Mouse (Mus musculus): ENCODE results near the gene Nell2. TPM values are rescaled to one million over a fixed set of nuclear protein-coding genes. Genes with fewer than 3 reads are reported as not detected.

The Nell2 gene
- total and polyA plus RNA-seq, 3 experiments = not detected

DNA sequence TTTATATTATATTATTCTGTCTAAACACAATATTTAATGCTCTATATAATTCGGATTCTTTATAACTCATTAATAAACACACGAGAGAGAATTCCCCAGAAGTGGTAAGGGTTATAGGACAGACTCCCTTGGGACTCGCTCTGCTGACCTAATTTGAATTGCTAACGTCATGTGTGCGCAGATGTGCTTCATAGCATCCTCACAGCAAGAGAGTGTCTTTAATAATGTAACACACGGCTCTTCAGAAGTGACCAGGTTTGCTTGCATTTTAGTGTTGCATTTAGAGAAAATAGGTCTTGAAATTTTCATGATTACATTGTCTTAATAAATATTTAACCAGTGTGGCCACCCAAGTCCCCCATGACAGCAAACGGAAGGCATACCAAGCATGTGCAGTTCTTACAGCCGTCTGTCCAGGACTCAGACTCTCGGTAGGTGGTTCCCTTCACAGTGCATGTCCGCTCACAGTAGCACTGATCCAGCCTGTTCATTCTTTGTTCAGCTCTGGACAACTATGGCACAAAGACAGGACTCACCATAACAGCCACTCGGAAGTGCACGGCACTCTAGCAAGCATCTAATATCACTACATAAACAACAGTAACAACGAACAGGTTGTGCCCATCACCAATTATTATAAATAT is 97.1 kb downstream of the Nell2 start:
- no peak overlapping the region for H3K4me2 ChIP-seq (ENCODE audit: insufficient read depth, low read depth, poor library complexity, severe bottlenecking)
- H3K9ac ChIP-seq (ENCODE audit: insufficient read depth, low read depth) = no peak overlapping the region
- no peaks in the 10 kb centered on the region for H3K4me1 ChIP-seq (ENCODE audit: control insufficient read depth in 1 of 2, insufficient read depth in 2 of 2)
- no peak overlapping the region for H3K4me3 ChIP-seq (replicated peaks in 1 of 3; ENCODE audit: low read depth in 2 of 3, low read length in 2 of 3, poor library complexity in 1 of 3)
- no peaks in the 10 kb centered on the region for H3K36me3 ChIP-seq (replicated peaks in 1 of 2; ENCODE audit: control insufficient read depth in 1 of 2, insufficient read depth in 1 of 2, low read length in 1 of 2)
- DNase-seq (ENCODE audit: extremely low read depth) = no peak
- TF ChIP-seq MYC (IDR thresholded peaks at IDR 0.05; ENCODE audit: low read depth, low read length) = no peak
- no peak for TF ChIP-seq GABPA (IDR thresholded peaks at IDR 0.05; ENCODE audit: insufficient replicate concordance, low read depth, low read length)
- TF ChIP-seq ZKSCAN1 (IDR thresholded peaks at IDR 0.05; ENCODE audit: borderline replicate concordance, low read depth, low read length) = no peak
- TF ChIP-seq E2F4 (IDR thresholded peaks at IDR 0.05; ENCODE audit: insufficient replicate concordance, low read depth, low read length) = no peak
- no peak for TF ChIP-seq EP300 (IDR thresholded peaks at IDR 0.05; ENCODE audit: low read length)
- TF ChIP-seq ZMIZ1 (IDR thresholded peaks at IDR 0.05; ENCODE audit: low read depth, low read length) = no peak
- no peak for TF ChIP-seq POLR2AphosphoS2 (IDR thresholded peaks at IDR 0.05; ENCODE audit: low read depth, low read length)
- no peak for TF ChIP-seq TBP (conservative IDR thresholded peaks at IDR 0.05; ENCODE audit: low read depth, low read length)
- TF ChIP-seq HCFC1 (IDR thresholded peaks at IDR 0.05; ENCODE audit: low read depth, low read length) = no peak
- no peak for TF ChIP-seq ETS1 (conservative IDR thresholded peaks at IDR 0.05; ENCODE audit: low read depth, low read length)
- TF ChIP-seq IRF4 (IDR thresholded peaks at IDR 0.05; ENCODE audit: low read depth, low read length) = no peak
- no peak for TF ChIP-seq MXI1 (IDR thresholded peaks at IDR 0.05; ENCODE audit: low read depth, low read length)
- TF ChIP-seq ZNF384 (IDR thresholded peaks at IDR 0.05; ENCODE audit: low read depth, low read length) = no peak
- no peak for TF ChIP-seq CTCF (conservative IDR thresholded peaks at IDR 0.05 in 1 of 2, IDR thresholded peaks at IDR 0.05 in 1 of 2; ENCODE audit: low read depth in 2 of 2, low read length in 2 of 2)
- dilution Hi-C loops (cut with MboI; ENCODE audit: extremely low pct_ligation_motif_present, extremely low pct_unique_long_range_greater_than_20kb, low sequenced_read_pairs) (no loop called here), in situ Hi-C loops (cut with MboI; ENCODE audit: low pct_ligation_motif_present, low pct_unique_long_range_greater_than_20kb, low sequenced_read_pairs) (no loop called here)
- H3K9me3 ChIP-seq (replicated peaks; ENCODE audit: low read length) = peaks cover 68% of the 10 kb centered on the region
- no peak overlapping the region for H3K27ac ChIP-seq (ENCODE audit: insufficient read depth, low read depth)
- H3K79me2 ChIP-seq (replicated peaks; ENCODE audit: control insufficient read depth, extremely low read depth, insufficient read depth, poor library complexity, severe bottlenecking) = no peaks in the 10 kb centered on the region
- no peaks in the 10 kb centered on the region for H3K27me3 ChIP-seq (replicated peaks)

DNA sequence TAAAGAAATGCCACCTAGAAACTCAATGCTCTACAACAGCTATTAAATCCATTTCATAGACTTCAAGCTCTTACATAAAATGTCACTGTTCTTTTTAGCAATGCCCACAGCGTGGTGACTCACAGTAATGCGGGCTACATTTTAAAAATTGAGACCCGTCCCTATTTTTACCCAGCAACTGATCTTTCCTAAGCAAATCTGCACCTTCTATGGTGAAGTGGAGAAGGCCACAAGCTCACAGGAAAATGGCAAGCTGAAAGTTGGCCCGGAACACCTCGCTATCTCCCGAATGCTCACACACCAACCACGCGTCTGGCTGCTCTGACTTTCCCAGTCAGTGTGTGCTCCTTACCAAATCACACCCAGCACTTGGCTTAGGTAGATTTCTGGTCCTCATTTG is 98.4 kb downstream of the Nell2 start:
- in situ Hi-C loops (cut with MboI; ENCODE audit: low pct_ligation_motif_present, low pct_unique_long_range_greater_than_20kb, low sequenced_read_pairs) = no loop called here
- H3K27ac ChIP-seq (ENCODE audit: insufficient read depth, low read depth) = no peak overlapping the region
- DNase-seq (ENCODE audit: extremely low read depth) = no peak
- TF ChIP-seq BHLHE40 (IDR thresholded peaks at IDR 0.05; ENCODE audit: low read depth, low read length) = no peak
- no peak for TF ChIP-seq ELF1 (IDR thresholded peaks at IDR 0.05; ENCODE audit: low read depth, low read length)
- TF ChIP-seq NRF1 (IDR thresholded peaks at IDR 0.05; ENCODE audit: low read depth, low read length) = no peak
- no peak for TF ChIP-seq MYC (IDR thresholded peaks at IDR 0.05; ENCODE audit: low read depth, low read length)
- TF ChIP-seq CHD2 (IDR thresholded peaks at IDR 0.05; ENCODE audit: low read length) = no peak
- no peak for TF ChIP-seq ETS1 (conservative IDR thresholded peaks at IDR 0.05; ENCODE audit: low read depth, low read length)
- no peak for TF ChIP-seq TCF12 (IDR thresholded peaks at IDR 0.05; ENCODE audit: low read depth, low read length)
- no peak for TF ChIP-seq RCOR1 (conservative IDR thresholded peaks at IDR 0.05; ENCODE audit: low read depth, low read length)
- TF ChIP-seq JUN (IDR thresholded peaks at IDR 0.05; ENCODE audit: insufficient read depth, low read depth, low read length) = no peak
- no peak for TF ChIP-seq SMC3 (IDR thresholded peaks at IDR 0.05; ENCODE audit: low read depth, low read length)
- TF ChIP-seq PAX5 (IDR thresholded peaks at IDR 0.05; ENCODE audit: low read length) = no peak
- TF ChIP-seq KAT2A (IDR thresholded peaks at IDR 0.05; ENCODE audit: insufficient replicate concordance, low read length) = no peak
- no peak for TF ChIP-seq UBTF (IDR thresholded peaks at IDR 0.05; ENCODE audit: low read depth, low read length)
- TF ChIP-seq POLR2A (IDR thresholded peaks at IDR 0.05; ENCODE audit: low read depth, low read length) = no peak
- no peak for TF ChIP-seq NELFE (IDR thresholded peaks at IDR 0.05; ENCODE audit: low read depth, low read length)
- no peak for TF ChIP-seq HCFC1 (IDR thresholded peaks at IDR 0.05; ENCODE audit: low read depth, low read length)
- no peak for TF ChIP-seq EP300 (IDR thresholded peaks at IDR 0.05; ENCODE audit: low read length)
- TF ChIP-seq POLR2AphosphoS2 (IDR thresholded peaks at IDR 0.05; ENCODE audit: low read depth, low read length) = no peak
- TF ChIP-seq IRF4 (IDR thresholded peaks at IDR 0.05; ENCODE audit: low read depth, low read length) = no peak
- dilution Hi-C loops (cut with MboI; ENCODE audit: extremely low pct_ligation_motif_present, extremely low pct_unique_long_range_greater_than_20kb, low sequenced_read_pairs) = no loop called here
- H3K4me2 ChIP-seq (ENCODE audit: insufficient read depth, low read depth, poor library complexity, severe bottlenecking) = no peak overlapping the region
- peaks cover 70% of the 10 kb centered on the region for H3K9me3 ChIP-seq (replicated peaks; ENCODE audit: low read length)
- no peaks in the 10 kb centered on the region for H3K4me1 ChIP-seq (ENCODE audit: control insufficient read depth in 1 of 2, insufficient read depth in 2 of 2)
- H3K36me3 ChIP-seq (replicated peaks in 1 of 2; ENCODE audit: control insufficient read depth in 1 of 2, insufficient read depth in 1 of 2, low read length in 1 of 2) = no peaks in the 10 kb centered on the region
- H3K27me3 ChIP-seq (replicated peaks) = no peaks in the 10 kb centered on the region
- H3K79me2 ChIP-seq (replicated peaks; ENCODE audit: control insufficient read depth, extremely low read depth, insufficient read depth, poor library complexity, severe bottlenecking) = no peaks in the 10 kb centered on the region
- H3K9ac ChIP-seq (ENCODE audit: insufficient read depth, low read depth) = no peak overlapping the region
- H3K4me3 ChIP-seq (replicated peaks in 1 of 3; ENCODE audit: low read depth in 2 of 3, low read length in 2 of 3, poor library complexity in 1 of 3) = no peak overlapping the region

Data from CH12.LX (cell line).